Comparison of ENCODE assay signal across 29 mouse cellular contexts in the genomic region with DNA sequence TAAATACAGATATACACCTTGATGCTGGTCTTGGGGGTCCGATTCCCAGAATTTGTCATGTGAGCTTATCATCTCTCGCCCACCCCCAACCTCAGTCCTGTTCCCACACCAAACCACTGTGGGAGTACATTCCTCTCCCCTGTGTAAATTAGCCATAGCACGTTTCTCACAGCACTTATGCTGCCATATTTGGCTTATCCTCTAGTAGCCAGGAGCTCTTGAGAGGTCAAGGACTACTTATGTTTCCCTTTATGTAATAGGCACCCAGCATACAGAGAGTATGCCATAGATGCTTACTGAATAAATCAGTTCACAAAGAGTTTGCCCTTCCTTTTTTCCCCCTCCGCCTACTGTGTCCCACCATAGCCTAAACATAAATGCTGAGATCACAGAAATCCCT.
DNase-seq lines count a peak whose midpoint lies in the region; ATAC-seq and TF ChIP-seq lines count a peak whose summit lies in the region.
"Had no signal": no experiment of that assay in that cellular context is flagged by ENCODE, and none has a peak within 500 bp of the region (broad histone marks: within the 10 kb centered on the region; RNA-seq: fewer than 3 reads in every experiment).

No protein-coding gene starts in this region.

- H3K27ac ChIP-seq in heart, embryonic 13.5 days (replicated peaks): peak overlapping the region; percentile 37; the same call in 1 of the 2 replicates
- no peak overlapping the region for H3K27ac ChIP-seq in heart, adult 2 months
- H3K27ac ChIP-seq in testis, adult 2 months (ENCODE audit: control insufficient read depth, insufficient read depth, low read depth, low read length): no peak overlapping the region
- H3K27ac ChIP-seq in liver, embryonic 11.5 days (ENCODE audit: low read depth, low read length): no peak overlapping the region
- H3K27ac ChIP-seq: hindbrain, embryonic 10.5 days; hindbrain, embryonic 15.5 days; left cerebral cortex, adult 2 months; limb, embryonic 12.5 days; midbrain, embryonic 10.5 days; neural tube, embryonic 12.5 days; stomach, postnatal 0 days had no signal

- no peak for TF ChIP-seq EP300 in heart, adult 2 months (IDR thresholded peaks at IDR 0.05; ENCODE audit: insufficient read depth, low read depth, low read length)

- H3K9me3 ChIP-seq in heart, embryonic 13.5 days: no peaks in the 10 kb centered on the region
- H3K9me3 ChIP-seq in liver, embryonic 11.5 days (ENCODE audit: control insufficient read depth, low read length): no peaks in the 10 kb centered on the region
- H3K9me3 ChIP-seq: embryonic facial prominence, embryonic 12.5 days; hindbrain, embryonic 10.5 days; hindbrain, embryonic 15.5 days; limb, embryonic 12.5 days; midbrain, embryonic 10.5 days; neural tube, embryonic 12.5 days had no signal

- no peak overlapping the region for H3K9ac ChIP-seq in heart, embryonic 13.5 days
- no peak overlapping the region for H3K9ac ChIP-seq in heart, adult 2 months (ENCODE audit: low read depth, low read length)
- H3K9ac ChIP-seq in liver, embryonic 11.5 days (ENCODE audit: low read depth, low read length): no peak overlapping the region
- H3K9ac ChIP-seq: embryonic facial prominence, embryonic 12.5 days; hindbrain, embryonic 15.5 days; limb, embryonic 12.5 days; neural tube, embryonic 12.5 days had no signal

- H3K36me3 ChIP-seq in heart, embryonic 13.5 days: no peaks in the 10 kb centered on the region
- peaks cover 7% of the 10 kb centered on the region for H3K36me3 ChIP-seq in heart, adult 2 months (ENCODE audit: control insufficient read depth, insufficient read depth, low read length)
- no peaks in the 10 kb centered on the region for H3K36me3 ChIP-seq in testis, adult 2 months (ENCODE audit: control insufficient read depth, insufficient read depth, low read length)
- H3K36me3 ChIP-seq in liver, embryonic 11.5 days (ENCODE audit: control insufficient read depth, insufficient read depth, low read length): no peaks in the 10 kb centered on the region
- H3K36me3 ChIP-seq: embryonic facial prominence, embryonic 12.5 days; hindbrain, embryonic 10.5 days; hindbrain, embryonic 15.5 days; limb, embryonic 12.5 days; midbrain, embryonic 10.5 days; neural tube, embryonic 12.5 days had no signal

- DNase-seq in heart, adult 2 months: no peak
- no peak for DNase-seq in testis, postnatal 14 days (ENCODE audit: low spot score)
- DNase-seq in lung, postnatal 14 days: peak; percentile 43
- no peak for DNase-seq in liver, embryonic 11.5 days (ENCODE audit: low spot score)
- no peak for DNase-seq in layer of hippocampus, adult 9-10 months (ENCODE audit: low spot score)
- DNase-seq: adrenal gland, postnatal 25 days; cerebellum, adult 11-12 months; cerebellum, adult 9-11 months; embryo, embryonic 11 days; gastrocnemius, postnatal 25 days; heart, adult 11 months; kidney, adult 11 months; kidney, postnatal 14 days; right cerebral cortex, postnatal 4 days; thymus, postnatal 4 days had no signal

- intact Hi-C loops in heart, adult 2 months (cut with DNase I): no loop called here

- no peak overlapping the region for H3K4me2 ChIP-seq in heart, embryonic 13.5 days
- no peak overlapping the region for H3K4me2 ChIP-seq in liver, embryonic 11.5 days
- H3K4me2 ChIP-seq: embryonic facial prominence, embryonic 12.5 days; hindbrain, embryonic 15.5 days; limb, embryonic 12.5 days; neural tube, embryonic 12.5 days had no signal

- WGBS in heart, embryonic 13.5 days: 39% methylated on average over 4 of the region's 4 CpGs
- 81% methylated on average over 4 of the region's 4 CpGs for WGBS in heart, adult 2 months
- WGBS in liver, embryonic 11.5 days: 80% methylated on average over 4 of the region's 4 CpGs

- TF ChIP-seq CTCF in heart, adult 2 months (IDR thresholded peaks at IDR 0.05): no peak
- no peak for TF ChIP-seq CTCF in testis, adult 2 months (IDR thresholded peaks at IDR 0.05; ENCODE audit: control insufficient read depth, insufficient read depth, insufficient replicate concordance, low read depth, low read length)

- no peak for ATAC-seq in heart, embryonic 13.5 days (ENCODE audit: extremely low read depth, insufficient number of reproducible peaks, low FRiP score, low TSS enrichment)
- ATAC-seq in liver, embryonic 11.5 days (replicated peaks; ENCODE audit: low FRiP score): no peak
- ATAC-seq: CD4-positive, CD25-positive, alpha-beta regulatory T cell, adult 4 months; forebrain, embryonic 14.5 days; inflammation-experienced regulatory T-cells, adult 6 months; midbrain, embryonic 16.5 days had no signal

- H3K27me3 ChIP-seq in heart, embryonic 13.5 days (replicated peaks): no peaks in the 10 kb centered on the region
- no peaks in the 10 kb centered on the region for H3K27me3 ChIP-seq in heart, adult 2 months (ENCODE audit: control insufficient read depth, insufficient read depth, low read length)
- H3K27me3 ChIP-seq in testis, adult 2 months (ENCODE audit: control insufficient read depth, insufficient read depth, low read length): no peaks in the 10 kb centered on the region
- no peaks in the 10 kb centered on the region; the same call in 1 of the 2 replicates for H3K27me3 ChIP-seq in liver, embryonic 11.5 days (replicated peaks; ENCODE audit: control insufficient read depth, insufficient read depth, low read length)
- H3K27me3 ChIP-seq: embryonic facial prominence, embryonic 12.5 days; hindbrain, embryonic 15.5 days; limb, embryonic 12.5 days; neural tube, embryonic 12.5 days had no signal

- no peaks in the 10 kb centered on the region for H3K79me2 ChIP-seq in heart, adult 2 months (replicated peaks; ENCODE audit: control insufficient read depth, insufficient read depth, low read length)

- TF ChIP-seq POLR2A in heart, adult 2 months (IDR thresholded peaks at IDR 0.05; ENCODE audit: insufficient read depth, low read depth, low read length): no peak
- no peak for TF ChIP-seq POLR2A in testis, adult 2 months (IDR thresholded peaks at IDR 0.05; ENCODE audit: control insufficient read depth, low read depth, low read length)

- H3K4me3 ChIP-seq in heart, embryonic 13.5 days: no peak overlapping the region
- H3K4me3 ChIP-seq in heart, adult 2 months: no peak overlapping the region
- peak overlapping the region; percentile 23 for H3K4me3 ChIP-seq in testis, adult 2 months (ENCODE audit: control insufficient read depth, low read depth, low read length)
- no peak overlapping the region for H3K4me3 ChIP-seq in liver, embryonic 11.5 days (ENCODE audit: low read depth, low read length)
- H3K4me3 ChIP-seq: embryonic facial prominence, embryonic 12.5 days; hindbrain, embryonic 10.5 days; hindbrain, embryonic 15.5 days; left cerebral cortex, adult 2 months; limb, embryonic 12.5 days; midbrain, embryonic 10.5 days; neural tube, embryonic 12.5 days had no signal

- peaks cover 71% of the 10 kb centered on the region for H3K4me1 ChIP-seq in heart, embryonic 13.5 days
- peaks cover 10% of the 10 kb centered on the region for H3K4me1 ChIP-seq in heart, adult 2 months (ENCODE audit: control insufficient read depth, insufficient read depth, low read length)
- H3K4me1 ChIP-seq in testis, adult 2 months (ENCODE audit: control insufficient read depth, insufficient read depth, low read length): peaks cover 5% of the 10 kb centered on the region
- H3K4me1 ChIP-seq in liver, embryonic 11.5 days (replicated peaks; ENCODE audit: control insufficient read depth, insufficient read depth, low read length): 0 out of 2 replicates have a peak, but pooled peaks cover 4% of the 10 kb centered on the region
